Mouse (Mus musculus): ENCODE results near the gene Zfhx3. TPM values are rescaled to one million over a fixed set of nuclear protein-coding genes. Genes with fewer than 3 reads are reported as not detected.
"Not testable (repeated sequence)": the region's sequence is repeated elsewhere in the genome, so short reads cannot be mapped to it uniquely, and the experiment has no call there.

Zfhx3 gene
- 3.3 and 3.7 TPM in 2 replicates for polyA plus RNA-seq (2015; fragmentation: Nextera tagmentation; extraction: Ambion mirVana)

DNA sequence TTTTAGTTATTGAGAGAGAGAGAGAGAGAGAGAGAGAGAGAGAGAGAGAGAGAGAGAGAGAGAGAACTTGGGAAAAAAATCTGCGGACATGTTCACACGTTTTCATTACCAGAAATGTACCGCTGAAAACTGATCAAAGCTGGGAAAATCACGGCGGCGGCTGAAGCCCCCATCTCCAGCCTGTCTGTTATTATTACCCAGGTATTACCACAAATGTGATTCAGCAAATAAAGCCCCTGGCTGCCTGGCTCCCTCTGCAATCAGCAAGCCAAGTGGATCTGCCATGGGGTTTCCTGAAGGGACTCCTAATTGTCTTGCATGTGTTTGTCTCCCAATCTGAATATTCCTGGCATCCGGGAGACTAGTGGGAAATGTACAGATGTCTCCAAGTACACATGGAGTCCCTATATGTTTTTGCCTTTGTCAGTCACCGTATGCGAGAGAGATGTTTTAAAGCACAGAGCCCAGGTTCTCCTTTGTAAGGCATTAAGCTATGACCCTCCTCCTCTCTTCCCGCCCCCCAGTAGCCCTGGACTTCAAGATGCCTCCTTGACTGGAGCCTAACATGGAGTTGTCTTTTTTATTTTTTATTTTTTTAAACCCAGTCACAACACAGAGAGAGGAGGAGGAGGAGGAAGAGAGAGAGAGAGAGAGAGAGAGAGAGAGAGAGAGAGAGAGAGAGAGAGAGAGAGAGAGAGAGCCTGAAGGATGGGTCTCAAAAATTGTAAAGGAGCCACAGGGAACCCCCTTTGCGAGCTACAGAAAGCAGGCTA, at the start of gene Zfhx3:
TSS of gene Zfhx3 (plus strand) at position 723 of the 773 bp plus-strand sequence.
- ATAC-seq (replicated peaks; ENCODE audit: extremely low read depth, insufficient read depth, low FRiP score) = no peak
- H3K4me1 ChIP-seq (ENCODE audit: control insufficient read depth, insufficient read depth, low read length) = peaks cover 6% of the 10 kb centered on the region
- H3K4me2 ChIP-seq (ENCODE audit: low read depth, low read length) = peak within 1 kb of the TSS; percentile 51
- no peak within 1 kb of the TSS for H3K27ac ChIP-seq (ENCODE audit: low read length)
- H3K27me3 ChIP-seq (ENCODE audit: control insufficient read depth, insufficient read depth, low read length) = peaks cover 26% of the 10 kb centered on the region
- WGBS = 18% methylated on average over 11 of the region's 11 CpGs
- no peak within 1 kb of the TSS for H3K9ac ChIP-seq (ENCODE audit: low read length)
- peaks cover 3% of the 10 kb centered on the region; the same call in 1 of the 2 replicates for H3K9me3 ChIP-seq (replicated peaks; ENCODE audit: control insufficient read depth, low read length)
- H3K36me3 ChIP-seq (ENCODE audit: control insufficient read depth, insufficient read depth) = no peaks in the 10 kb centered on the region
- H3K4me3 ChIP-seq (ENCODE audit: low read length) = peak within 1 kb of the TSS; percentile 29; the same call in 1 of the 2 replicates

DNA sequence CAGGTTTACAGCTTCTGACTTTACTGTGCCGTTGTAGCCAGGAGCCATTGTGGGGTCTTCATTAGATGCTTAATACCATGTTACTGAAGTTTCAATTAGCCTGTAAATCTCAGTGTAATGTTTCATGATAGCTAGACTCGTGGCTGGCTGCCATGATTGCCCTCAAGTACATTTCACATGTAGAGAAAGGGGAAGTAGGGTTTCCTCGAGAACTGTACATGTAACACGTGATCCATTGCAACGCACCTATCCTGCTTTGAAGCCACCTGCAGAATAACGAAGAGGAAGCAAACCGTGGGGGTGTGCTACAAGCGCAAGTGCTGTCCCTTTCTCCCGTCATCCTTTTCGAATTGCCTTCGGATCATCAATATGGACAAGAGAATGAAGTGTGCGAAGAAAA, 23.5 kb upstream of the Zfhx3 start:
- Histone ChIP-seq H3K27me3 (ENCODE audit: control insufficient read depth, insufficient read depth, low read length) (no peaks in the 10 kb centered on the region), H3K9ac (ENCODE audit: low read length) (no peak overlapping the region), H3K4me3 (ENCODE audit: low read length) (no peak overlapping the region), H3K36me3 (ENCODE audit: control insufficient read depth, insufficient read depth) (no peaks in the 10 kb centered on the region), H3K4me1 (ENCODE audit: control insufficient read depth, insufficient read depth, low read length) (no peaks in the 10 kb centered on the region), H3K27ac (ENCODE audit: low read length) (no peak overlapping the region), H3K9me3 (replicated peaks; ENCODE audit: control insufficient read depth, low read length) (no peaks in the 10 kb centered on the region), H3K4me2 (ENCODE audit: low read depth, low read length) (no peak overlapping the region)
- ATAC-seq (replicated peaks; ENCODE audit: extremely low read depth, insufficient read depth, low FRiP score) = no peak
- WGBS = 87% methylated on average over 12 of the region's 12 CpGs

DNA sequence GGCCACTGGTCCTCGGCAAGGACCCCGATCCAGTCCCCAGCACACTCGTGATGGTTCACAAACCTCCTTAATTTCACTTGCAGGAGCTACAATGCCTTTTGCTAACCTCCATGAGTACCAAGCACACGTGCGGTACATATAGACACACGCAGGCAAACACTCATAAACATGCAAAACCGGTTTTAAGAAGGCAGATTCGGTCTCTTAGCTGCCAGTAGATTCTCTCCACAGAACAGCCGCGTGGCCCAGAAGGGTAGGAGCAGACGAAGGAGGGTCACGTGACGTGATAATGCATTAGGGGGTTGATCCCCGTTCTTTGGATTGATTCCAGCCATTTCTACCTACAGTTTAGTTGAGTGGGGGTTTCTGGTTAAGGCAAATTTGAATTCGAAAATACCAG, 16.3 kb upstream of the Zfhx3 start:
- H3K36me3 ChIP-seq (ENCODE audit: control insufficient read depth, insufficient read depth) = no peaks in the 10 kb centered on the region
- ATAC-seq (replicated peaks; ENCODE audit: extremely low read depth, insufficient read depth, low FRiP score) = no peak
- no peaks in the 10 kb centered on the region for H3K9me3 ChIP-seq (replicated peaks; ENCODE audit: control insufficient read depth, low read length)
- H3K27me3 ChIP-seq (ENCODE audit: control insufficient read depth, insufficient read depth, low read length) = no peaks in the 10 kb centered on the region
- H3K4me3 ChIP-seq (ENCODE audit: low read length) = no peak overlapping the region
- H3K27ac ChIP-seq (ENCODE audit: low read length) = no peak overlapping the region
- WGBS = 75% methylated on average over 15 of the region's 15 CpGs
- H3K4me1 ChIP-seq (ENCODE audit: control insufficient read depth, insufficient read depth, low read length) = no peaks in the 10 kb centered on the region
- no peak overlapping the region for H3K4me2 ChIP-seq (ENCODE audit: low read depth, low read length)
- H3K9ac ChIP-seq (ENCODE audit: low read length) = no peak overlapping the region

DNA sequence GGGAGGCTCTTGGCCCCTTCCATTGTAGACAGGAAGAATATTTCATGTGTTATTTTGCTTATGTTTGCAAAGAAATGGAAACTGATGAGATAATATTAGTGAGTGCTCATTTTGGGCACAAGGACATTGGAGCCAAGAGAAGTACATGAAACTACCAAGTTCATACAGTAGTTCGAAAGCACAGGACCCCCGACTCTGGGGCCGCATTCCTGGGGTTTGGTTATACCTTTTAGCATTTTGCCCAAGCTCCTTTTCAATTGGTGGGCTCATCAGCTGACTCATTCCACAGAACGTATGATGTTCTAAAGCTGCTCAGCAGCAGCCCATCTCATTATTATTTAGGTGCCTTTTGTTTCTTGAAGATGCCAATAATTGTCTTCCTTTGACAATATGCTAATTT, 5.7 kb upstream of the Zfhx3 start:
- Histone ChIP-seq H3K36me3 (ENCODE audit: control insufficient read depth, insufficient read depth) (no peaks in the 10 kb centered on the region), H3K4me3 (ENCODE audit: low read length) (no peak overlapping the region), H3K9ac (ENCODE audit: low read length) (no peak overlapping the region), H3K27me3 (ENCODE audit: control insufficient read depth, insufficient read depth, low read length) (no peaks in the 10 kb centered on the region), H3K9me3 (replicated peaks; ENCODE audit: control insufficient read depth, low read length) (peaks cover 3% of the 10 kb centered on the region; the same call in 1 of the 2 replicates), H3K4me1 (ENCODE audit: control insufficient read depth, insufficient read depth, low read length) (no peaks in the 10 kb centered on the region), H3K27ac (ENCODE audit: low read length) (no peak overlapping the region), H3K4me2 (ENCODE audit: low read depth, low read length) (no peak overlapping the region)
- WGBS = 86% methylated on average over 4 of the region's 4 CpGs
- no peak for ATAC-seq (replicated peaks; ENCODE audit: extremely low read depth, insufficient read depth, low FRiP score)

DNA sequence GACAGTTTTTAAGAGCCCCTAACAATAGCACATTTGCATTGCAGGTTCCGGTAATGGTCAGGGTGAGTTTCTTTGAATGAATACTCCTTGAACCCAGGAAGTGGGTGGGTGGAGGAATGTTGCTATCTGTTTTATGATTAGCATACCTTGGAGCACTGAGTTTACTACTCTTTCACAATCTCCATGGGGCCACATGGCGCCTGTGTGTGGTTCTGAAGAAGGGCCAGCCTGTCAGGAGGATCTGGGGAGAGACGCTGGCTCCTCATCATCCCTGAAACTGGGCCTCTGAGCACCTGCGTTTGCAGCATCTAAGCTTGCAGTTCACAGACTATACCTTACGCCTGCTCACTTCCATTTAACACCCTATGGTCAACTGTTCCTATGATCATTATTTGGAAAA, 4.2 kb upstream of the Zfhx3 start:
- not testable (repeated sequence) for H3K4me1 ChIP-seq (ENCODE audit: control insufficient read depth, insufficient read depth, low read length); H3K4me3 ChIP-seq (ENCODE audit: low read length); H3K27me3 ChIP-seq (ENCODE audit: control insufficient read depth, insufficient read depth, low read length); H3K4me2 ChIP-seq (ENCODE audit: low read depth, low read length); H3K27ac ChIP-seq (ENCODE audit: low read length); H3K9me3 ChIP-seq (replicated peaks; ENCODE audit: control insufficient read depth, low read length); H3K9ac ChIP-seq (ENCODE audit: low read length); ATAC-seq (replicated peaks; ENCODE audit: extremely low read depth, insufficient read depth, low FRiP score); H3K36me3 ChIP-seq (ENCODE audit: control insufficient read depth, insufficient read depth)
- WGBS = 80% methylated on average over 5 of the region's 5 CpGs

DNA sequence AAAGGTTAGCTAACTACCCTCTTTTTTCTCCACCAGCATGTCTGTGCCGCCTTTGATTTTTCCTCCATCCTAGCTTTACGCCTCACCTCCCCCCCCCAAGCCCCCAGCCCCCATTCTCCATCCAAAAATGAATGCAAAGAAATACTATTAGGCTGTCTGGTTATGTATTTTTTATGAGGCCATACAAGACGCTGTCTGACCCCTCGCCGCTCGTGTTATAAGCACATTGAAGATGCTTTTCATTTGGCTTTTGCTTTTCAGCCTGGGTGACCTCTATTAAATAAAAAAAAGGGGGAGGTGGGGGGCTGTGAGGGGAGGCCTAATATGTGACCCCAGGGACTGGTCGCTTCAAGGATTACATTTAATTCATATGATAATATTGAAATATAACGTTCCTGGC, 2.3 kb upstream of the Zfhx3 start:
- H3K4me3 ChIP-seq (ENCODE audit: low read length) = no peak overlapping the region
- H3K36me3 ChIP-seq (ENCODE audit: control insufficient read depth, insufficient read depth) = no peaks in the 10 kb centered on the region
- H3K27me3 ChIP-seq (ENCODE audit: control insufficient read depth, insufficient read depth, low read length) = peaks cover 13% of the 10 kb centered on the region
- no peak for ATAC-seq (replicated peaks; ENCODE audit: extremely low read depth, insufficient read depth, low FRiP score)
- no peak overlapping the region for H3K4me2 ChIP-seq (ENCODE audit: low read depth, low read length)
- 79% methylated on average over 8 of the region's 8 CpGs for WGBS
- no peak overlapping the region for H3K27ac ChIP-seq (ENCODE audit: low read length)
- peaks cover 6% of the 10 kb centered on the region for H3K4me1 ChIP-seq (ENCODE audit: control insufficient read depth, insufficient read depth, low read length)
- no peak overlapping the region for H3K9ac ChIP-seq (ENCODE audit: low read length)
- H3K9me3 ChIP-seq (replicated peaks; ENCODE audit: control insufficient read depth, low read length) = peaks cover 3% of the 10 kb centered on the region; the same call in 1 of the 2 replicates

DNA sequence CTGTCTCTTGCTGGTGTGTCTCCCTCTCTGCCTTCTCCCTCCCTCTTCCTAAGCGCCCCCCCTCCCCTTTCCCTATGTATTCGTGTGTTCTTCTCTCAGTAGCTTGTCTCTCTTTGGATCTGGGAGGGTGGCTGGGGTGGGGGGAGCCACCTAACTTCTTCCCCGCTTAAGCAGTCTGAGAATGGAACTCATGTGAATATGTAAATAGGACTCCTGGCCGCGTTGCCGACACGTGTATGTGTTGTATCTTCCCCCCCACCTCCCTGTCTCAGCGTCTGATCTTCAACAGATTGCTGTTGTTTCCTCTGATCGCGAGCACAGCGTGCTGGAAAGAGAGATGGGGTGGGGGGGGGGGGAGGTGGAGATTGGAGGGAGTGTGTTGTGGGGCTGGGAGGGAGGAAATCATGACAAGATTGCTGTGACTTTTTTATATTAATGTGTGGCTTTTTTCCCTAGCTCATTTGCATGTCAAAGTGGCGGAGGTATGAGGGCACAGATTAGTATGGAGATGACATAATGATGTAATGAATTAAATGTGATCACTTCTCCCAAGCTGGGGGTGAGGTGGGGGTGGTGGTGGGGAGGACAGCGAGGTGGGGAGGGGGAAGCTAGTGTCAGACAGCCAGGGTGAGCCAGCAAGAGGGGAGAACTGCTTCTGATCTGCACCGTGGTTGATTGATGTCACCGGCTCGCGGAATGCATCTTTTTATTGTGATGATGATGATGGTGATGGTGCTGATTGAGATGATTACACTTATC, 487 bp downstream of the Zfhx3 start:
- Histone ChIP-seq H3K4me3 (ENCODE audit: low read length) (peak overlapping the region; percentile 29; the same call in 1 of the 2 replicates), H3K9ac (ENCODE audit: low read length) (no peak overlapping the region), H3K4me2 (ENCODE audit: low read depth, low read length) (peak overlapping the region; percentile 51), H3K27me3 (ENCODE audit: control insufficient read depth, insufficient read depth, low read length) (peaks cover 27% of the 10 kb centered on the region), H3K4me1 (ENCODE audit: control insufficient read depth, insufficient read depth, low read length) (peaks cover 6% of the 10 kb centered on the region), H3K9me3 (replicated peaks; ENCODE audit: control insufficient read depth, low read length) (no peaks in the 10 kb centered on the region), H3K36me3 (ENCODE audit: control insufficient read depth, insufficient read depth) (no peaks in the 10 kb centered on the region), H3K27ac (ENCODE audit: low read length) (no peak overlapping the region)
- 3% methylated on average over 17 of the region's 17 CpGs for WGBS
- no peak for ATAC-seq (replicated peaks; ENCODE audit: extremely low read depth, insufficient read depth, low FRiP score)

DNA sequence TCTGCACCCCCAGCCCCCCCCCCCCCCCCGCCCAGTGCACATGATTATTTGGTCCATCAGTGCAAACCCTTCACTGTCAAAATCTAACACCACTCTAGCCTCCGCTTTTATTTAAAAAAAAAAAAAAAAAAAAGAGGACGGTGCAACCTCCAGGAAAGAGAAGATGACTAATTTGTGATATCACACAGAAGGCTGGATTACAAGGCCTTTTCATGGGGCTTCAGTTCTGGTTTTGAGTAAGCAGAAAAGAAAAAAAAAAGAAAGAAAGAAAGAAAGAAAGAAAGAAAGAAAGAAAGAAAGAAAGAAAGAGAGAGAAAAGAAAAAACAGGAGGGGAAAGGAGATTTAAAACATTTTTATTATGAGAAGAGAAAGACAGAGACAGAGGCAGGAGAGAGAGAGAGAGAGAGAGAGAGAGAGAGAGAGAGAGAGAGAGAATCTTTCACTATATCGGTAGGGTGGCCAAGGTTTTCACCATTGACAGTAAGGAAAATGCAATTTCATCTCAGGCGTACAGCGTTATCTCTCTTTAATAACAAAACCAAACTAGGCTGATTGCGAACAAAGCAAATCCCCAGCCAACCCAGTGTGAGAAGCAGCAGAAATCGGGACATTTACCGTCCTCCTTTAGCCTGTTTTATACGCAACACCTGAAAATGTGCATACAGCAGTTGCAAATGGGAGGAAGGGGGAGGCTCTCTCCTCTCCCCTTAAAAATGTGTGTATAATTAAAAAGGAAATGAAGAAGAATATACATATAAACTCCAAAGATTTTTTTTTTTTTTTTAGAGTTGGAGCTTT, 1.3 kb downstream of the Zfhx3 start:
- peaks cover 27% of the 10 kb centered on the region for H3K27me3 ChIP-seq (ENCODE audit: control insufficient read depth, insufficient read depth, low read length)
- H3K36me3 ChIP-seq (ENCODE audit: control insufficient read depth, insufficient read depth) = no peaks in the 10 kb centered on the region
- peaks cover 6% of the 10 kb centered on the region for H3K4me1 ChIP-seq (ENCODE audit: control insufficient read depth, insufficient read depth, low read length)
- ATAC-seq (replicated peaks; ENCODE audit: extremely low read depth, insufficient read depth, low FRiP score) = no peak
- H3K9ac ChIP-seq (ENCODE audit: low read length) = no peak overlapping the region
- H3K9me3 ChIP-seq (replicated peaks; ENCODE audit: control insufficient read depth, low read length) = no peaks in the 10 kb centered on the region
- no peak overlapping the region; the same call in 1 of the 2 replicates for H3K4me3 ChIP-seq (ENCODE audit: low read length)
- H3K4me2 ChIP-seq (ENCODE audit: low read depth, low read length) = peak overlapping the region; percentile 75
- no peak overlapping the region for H3K27ac ChIP-seq (ENCODE audit: low read length)
- WGBS = 11% methylated on average over 10 of the region's 10 CpGs

All from heart, embryonic 16.5 days (tissue).